Mouse (Mus musculus) hindbrain, postnatal 0 days (tissue): ENCODE measurements at regions not wholly inside any gene's neighbourhood (a gene's known extent, or its start where the extent isn't known, plus 50 kb on each side); places are given as distances from the start of the nearest gene placed in this dataset.
A peak's percentile ranks its signal among the peaks of the same experiment; 100 is the strongest.

ENCODE experiments used
- ATAC-seq: fragments of 200-750 bp; cut with Nextera tagmentation; 2 replicates; pipeline ENCODE4 v1.8.0; 2017; ENCODE audit warnings: mild to moderate bottlenecking, moderate TSS enrichment, moderate library complexity
- DNase-seq: peaks from one replicate; pipeline ENCODE4 v3.0.0-alpha.2; 2015; ENCODE audit warnings: low spot score
- H3K27ac ChIP-seq: fragments of 300-500 bp; sonication (generic); 2 replicates; pipeline ENCODE4 v1.5.1; 2014; ENCODE audit warnings: mild to moderate bottlenecking
- H3K27me3 ChIP-seq: fragments of 300-500 bp; sonication (generic); 2 replicates; pipeline ENCODE4 v1.6.1; 2014; ENCODE audit warnings: low read length, mixed read lengths; ENCODE audit not compliant: insufficient read depth
- H3K36me3 ChIP-seq: fragments of 300-500 bp; sonication (generic); 2 replicates; pipeline ENCODE4 v1.6.1; 2014; ENCODE audit warnings: low read length, mixed read lengths; ENCODE audit not compliant: insufficient read depth
- H3K4me1 ChIP-seq: fragments of 300-500 bp; sonication (generic); 2 replicates; pipeline ENCODE4 v1.6.1; 2014; ENCODE audit warnings: antibody characterized with exemption, low read length, mixed read lengths; ENCODE audit not compliant: insufficient read depth
- H3K4me2 ChIP-seq: fragments of 300-500 bp; sonication (generic); 2 replicates; pipeline ENCODE4 v1.6.1; 2014; ENCODE audit warnings: low read depth, mild to moderate bottlenecking, low read length, moderate library complexity, mixed read lengths
- H3K4me3 ChIP-seq: fragments of 300-500 bp; sonication (generic); 2 replicates; pipeline ENCODE4 v1.5.1; 2014; ENCODE audit warnings: low read length
- H3K9ac ChIP-seq: fragments of 300-500 bp; sonication (generic); replicated peaks from 2 replicates; pipeline ENCODE4 v1.6.1; 2014; ENCODE audit warnings: mild to moderate bottlenecking, low read length, moderate library complexity, mixed read lengths
- H3K9me3 ChIP-seq: fragments of 300-500 bp; sonication (generic); 2 replicates; pipeline ENCODE4 v1.6.1; 2016; ENCODE audit warnings: low read length, mixed read lengths
- CTCF ChIP-seq: IDR thresholded peaks from 2 replicates; pipeline ENCODE4 v1.5.1; 2016; ENCODE audit warnings: antibody characterized with exemption, control low read depth, low read depth
- WGBS: fragments of 180-500 bp; shearing (Covaris S2); extraction: QIAGEN DNeasy Blood & Tissue Kit; methylation state at CpG from one replicate; pipeline ENCODE4 v1.1.7; 2014; 5-methylcytosine and 5-hydroxymethylcytosine counted together

DNA sequence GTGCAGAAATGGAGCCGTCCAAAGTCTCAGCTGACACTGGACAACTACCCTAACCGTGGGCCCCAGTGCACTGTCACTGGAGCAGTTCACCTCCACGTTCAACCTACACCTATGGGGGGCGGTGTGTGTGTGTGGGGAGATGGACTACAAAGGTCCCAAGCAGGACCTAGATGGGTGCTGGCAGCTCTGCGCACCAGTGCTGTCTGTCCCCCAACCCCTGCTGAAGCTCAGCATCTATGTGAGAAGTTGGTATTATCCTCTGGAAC lies 117.7 kb upstream of the Lhx1 start:
- no peaks in the 10 kb centered on the region for H3K9me3 ChIP-seq
- no peak for DNase-seq
- WGBS, result 40% methylated on average over 5 of the region's 5 CpGs
- no peaks in the 10 kb centered on the region for H3K27me3 ChIP-seq
- peak overlapping the region; percentile 76; the same call in 1 of the 2 replicates for H3K27ac ChIP-seq
- H3K4me2 ChIP-seq, result peak overlapping the region; percentile 74
- no peak overlapping the region for H3K4me3 ChIP-seq
- ATAC-seq, result peak; percentile 19
- H3K36me3 ChIP-seq, result no peaks in the 10 kb centered on the region
- TF ChIP-seq CTCF, result no peak
- H3K4me1 ChIP-seq, result 0 out of 2 replicates have a peak, but pooled peaks cover 4% of the 10 kb centered on the region
- H3K9ac ChIP-seq, result peak overlapping the region; percentile 67

- Histone ChIP-seq H3K36me3 (no peaks in the 10 kb centered on the region), H3K9ac (peak overlapping the region; percentile 67), H3K27me3 (no peaks in the 10 kb centered on the region), H3K9me3 (no peaks in the 10 kb centered on the region), H3K4me1 (peaks cover 8% of the 10 kb centered on the region; the same call in 1 of the 2 replicates), H3K27ac (peak overlapping the region; percentile 76), H3K4me3 (peak overlapping the region; percentile 50), H3K4me2 (peak overlapping the region; percentile 74)
- no peak for TF ChIP-seq CTCF
- DNase-seq, result peak; percentile 61
- WGBS, result under 1% methylated on average over 56 of the region's 67 CpGs
- peak; percentile 81 for ATAC-seq
Measured at GRCm38 (mm10) chr11:84642300-84643106, 117.2 kb upstream of the Lhx1 start.

GRCm38 (mm10) chr11:84641601-84642000 lies 116.3 kb upstream of the Lhx1 start:
- WGBS, result 21% methylated on average over 5 of the region's 5 CpGs
- DNase-seq (no peak), ATAC-seq (no peak)
- no peaks in the 10 kb centered on the region for H3K27me3 ChIP-seq
- peak overlapping the region; percentile 74 for H3K4me2 ChIP-seq
- peaks cover 14% of the 10 kb centered on the region; the same call in 1 of the 2 replicates for H3K4me1 ChIP-seq
- H3K36me3 ChIP-seq, result no peaks in the 10 kb centered on the region
- H3K27ac ChIP-seq, result peak overlapping the region; percentile 76
- no peak overlapping the region for H3K4me3 ChIP-seq
- no peak for TF ChIP-seq CTCF
- H3K9ac ChIP-seq, result no peak overlapping the region
- H3K9me3 ChIP-seq, result no peaks in the 10 kb centered on the region

- Histone ChIP-seq H3K36me3 (no peaks in the 10 kb centered on the region), H3K9me3 (no peaks in the 10 kb centered on the region), H3K27me3 (no peaks in the 10 kb centered on the region), H3K27ac (no peak overlapping the region), H3K4me1 (peaks cover 14% of the 10 kb centered on the region; the same call in 1 of the 2 replicates), H3K4me2 (no peak overlapping the region), H3K4me3 (no peak overlapping the region), H3K9ac (no peak overlapping the region)
- ATAC-seq (no peak), DNase-seq (no peak)
- 23% methylated on average over 9 of the region's 9 CpGs for WGBS
- TF ChIP-seq CTCF, result no peak
Measured at GRCm38 (mm10) chr11:84638353-84638752, 113.0 kb upstream of the Lhx1 start.

DNA sequence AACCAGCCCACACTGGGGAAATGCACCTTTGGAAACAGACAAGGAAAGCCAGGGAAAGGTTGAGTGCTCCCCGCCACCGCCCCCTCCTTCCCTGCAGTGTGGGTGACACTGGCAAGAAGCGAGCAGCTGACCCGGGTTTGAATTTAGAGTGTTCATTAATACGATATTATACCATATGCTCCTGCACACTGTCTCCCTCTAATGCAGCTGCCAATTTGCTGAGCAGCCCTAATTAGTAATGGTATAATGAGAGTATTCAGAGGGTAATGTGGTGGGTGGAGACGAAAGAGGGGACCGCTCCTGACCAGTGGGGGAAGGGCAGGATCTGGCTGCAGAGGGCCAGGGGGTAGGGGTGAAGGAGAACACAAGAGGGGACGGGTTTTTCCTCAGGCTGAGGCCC lies 111.9 kb upstream of the Lhx1 start:
- DNase-seq (peak; percentile 48), ATAC-seq (peak; percentile 27; the same call in 1 of the 2 replicates)
- no peak overlapping the region for H3K27ac ChIP-seq
- H3K36me3 ChIP-seq, result no peaks in the 10 kb centered on the region
- TF ChIP-seq CTCF, result no peak
- H3K27me3 ChIP-seq, result no peaks in the 10 kb centered on the region
- no peak overlapping the region for H3K4me2 ChIP-seq
- H3K9ac ChIP-seq, result no peak overlapping the region
- no peaks in the 10 kb centered on the region for H3K9me3 ChIP-seq
- no peak overlapping the region for H3K4me3 ChIP-seq
- WGBS, result 9% methylated on average over 8 of the region's 8 CpGs
- peaks cover 9% of the 10 kb centered on the region; the same call in 1 of the 2 replicates for H3K4me1 ChIP-seq

GRCm38 (mm10) chr11:84634990-84635389 lies 109.7 kb upstream of the Lhx1 start:
- H3K4me2 ChIP-seq, result no peak overlapping the region
- no peaks in the 10 kb centered on the region for H3K36me3 ChIP-seq
- peaks cover 9% of the 10 kb centered on the region; the same call in 1 of the 2 replicates for H3K4me1 ChIP-seq
- H3K27me3 ChIP-seq, result no peaks in the 10 kb centered on the region
- no peak overlapping the region for H3K9ac ChIP-seq
- ATAC-seq, result no peak
- no peak for DNase-seq
- no peaks in the 10 kb centered on the region for H3K9me3 ChIP-seq
- WGBS, result 38% methylated on average over 3 of the region's 4 CpGs
- no peak overlapping the region for H3K4me3 ChIP-seq
- no peak for TF ChIP-seq CTCF
- H3K27ac ChIP-seq, result no peak overlapping the region

DNA sequence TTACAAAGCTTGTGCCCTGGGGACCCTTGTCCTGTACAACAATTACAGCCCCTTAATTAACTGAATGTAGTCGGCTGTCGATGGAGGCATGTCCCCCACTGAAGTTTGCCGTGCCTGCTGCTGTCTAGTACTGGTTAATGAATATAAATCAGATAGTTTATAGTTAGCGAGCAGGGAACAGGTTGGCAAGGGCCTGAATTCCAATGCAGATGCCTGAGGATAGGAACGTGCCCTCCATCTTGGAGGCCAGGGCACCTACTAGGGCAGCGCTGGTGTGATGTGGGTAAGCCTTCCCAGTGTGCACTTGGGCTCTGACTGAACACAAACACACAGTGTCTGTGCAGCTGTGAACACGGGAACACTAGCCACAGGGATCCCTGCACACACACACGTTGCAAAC lies 108.0 kb upstream of the Lhx1 start:
- H3K27ac ChIP-seq, result no peak overlapping the region
- no peak overlapping the region for H3K9ac ChIP-seq
- WGBS, result 54% methylated on average over 8 of the region's 8 CpGs
- peaks cover 9% of the 10 kb centered on the region; the same call in 1 of the 2 replicates for H3K4me1 ChIP-seq
- no peak overlapping the region for H3K4me3 ChIP-seq
- H3K4me2 ChIP-seq, result no peak overlapping the region
- DNase-seq, result no peak
- H3K9me3 ChIP-seq, result no peaks in the 10 kb centered on the region
- ATAC-seq, result no peak
- no peaks in the 10 kb centered on the region for H3K27me3 ChIP-seq
- H3K36me3 ChIP-seq, result no peaks in the 10 kb centered on the region
- no peak for TF ChIP-seq CTCF
